Comparison of ENCODE assay signal across 38 mouse cellular contexts in genomic region chr11:88951576-88951975, GRCm38 (mm10). TPM values are rescaled to one million over a fixed set of nuclear protein-coding genes. Genes with fewer than 3 reads are reported as not detected.
"Had no signal": no experiment of that assay in that cellular context is flagged by ENCODE, and none has a peak within 500 bp of the region (broad histone marks: within the 10 kb centered on the region; RNA-seq: fewer than 3 reads in every experiment).

No protein-coding gene starts in this region.

- DNase-seq: gastrocnemius, adult 2 months; gastrocnemius, postnatal 10 days; gastrocnemius, postnatal 25 days; heart, adult 18-20 months; heart, postnatal 10 days; heart, postnatal 4 days; kidney, adult 18-20 months; kidney, adult 8-10 months; kidney, postnatal 10 days; kidney, postnatal 25 days; kidney, postnatal 4 days; left cerebral cortex, postnatal 4 days had no signal

- H3K9me3 ChIP-seq: heart, embryonic 10.5 days; heart, embryonic 12.5 days; hindbrain, embryonic 10.5 days; hindbrain, embryonic 12.5 days; intestine, embryonic 15.5 days; limb, embryonic 13.5 days; limb, embryonic 15.5 days; liver, embryonic 12.5 days had no signal

- H3K27ac ChIP-seq: heart, embryonic 10.5 days; hindbrain, embryonic 10.5 days; hindbrain, embryonic 12.5 days; hindbrain, embryonic 14.5 days; intestine, embryonic 15.5 days; layer of hippocampus, adult 2 months; left cerebral cortex, adult 2 months; limb, embryonic 13.5 days; limb, embryonic 15.5 days; liver, embryonic 12.5 days had no signal

- H3K4me2 ChIP-seq: heart, embryonic 12.5 days; hindbrain, embryonic 12.5 days; hindbrain, embryonic 14.5 days; intestine, embryonic 15.5 days; limb, embryonic 13.5 days; limb, embryonic 15.5 days; liver, embryonic 12.5 days had no signal

- H3K27me3 ChIP-seq: heart, embryonic 12.5 days; hindbrain, embryonic 12.5 days; intestine, embryonic 15.5 days; limb, embryonic 13.5 days; limb, embryonic 15.5 days had no signal

- H3K9ac ChIP-seq: heart, embryonic 12.5 days; hindbrain, embryonic 12.5 days; hindbrain, embryonic 14.5 days; intestine, embryonic 15.5 days; limb, embryonic 13.5 days; limb, embryonic 15.5 days; liver, embryonic 12.5 days had no signal

- H3K4me1 ChIP-seq: hindbrain, embryonic 12.5 days; intestine, embryonic 15.5 days had no signal

- H3K4me3 ChIP-seq: gastrocnemius, adult 2 months; heart, embryonic 10.5 days; heart, embryonic 12.5 days; hindbrain, embryonic 10.5 days; hindbrain, embryonic 12.5 days; intestine, embryonic 15.5 days; layer of hippocampus, adult 2 months; left cerebral cortex, adult 2 months; limb, embryonic 13.5 days; limb, embryonic 15.5 days; liver, embryonic 12.5 days had no signal

RNA-seq across cellular contexts. Expression of gene Elobl, which starts 15.2 kb away (rescaled TPM):
- total RNA-seq: gastrocnemius, adult 2 months; gastrocnemius, postnatal 10 days; gastrocnemius, postnatal 25 days; gastrocnemius, postnatal 4 days; granulocyte monocyte progenitor cell, adult 5-6 weeks; heart, adult 18-20 months; heart, adult 8-10 months; heart, postnatal 10 days; heart, postnatal 25 days; heart, postnatal 4 days; layer of hippocampus, adult 2 months; layer of hippocampus, postnatal 10 days; layer of hippocampus, postnatal 25 days; left cerebral cortex, adult 2 months; left cerebral cortex, postnatal 25 days; left cerebral cortex, postnatal 4 days; liver, adult 2 months had no signal
- polyA plus RNA-seq: heart, embryonic 10.5 days; heart, embryonic 12.5 days; heart, embryonic 14.5 days; heart, embryonic 16.5 days; hindbrain, embryonic 10.5 days; hindbrain, embryonic 12.5 days; hindbrain, embryonic 14.5 days; hindbrain, embryonic 16.5 days; intestine, embryonic 15.5 days; intestine, postnatal 0 days; kidney, embryonic 14.5 days; kidney, embryonic 16.5 days; limb, embryonic 11.5 days; limb, embryonic 13.5 days; limb, embryonic 15.5 days; liver, embryonic 12.5 days had no signal
